Mouse (Mus musculus) ES-E14 (cell line): Measurements from ENCODE around the gene Zfp787. TPM values are rescaled to one million over a fixed set of nuclear protein-coding genes. Genes with fewer than 3 reads are reported as not detected.

Experiments
- DNase-seq: peaks from one replicate; pipeline ENCODE4 v3.0.0-alpha.2; 2013; ENCODE audit warnings: low read depth, low spot score
- H3K27ac ChIP-seq: 2 replicates; pipeline ENCODE4 v1.5.1; 2012; ENCODE audit warnings: low read depth, mild to moderate bottlenecking, low read length, moderate library complexity, mixed read lengths; ENCODE audit not compliant: poor library complexity, insufficient read depth, severe bottlenecking
- H3K36me3 ChIP-seq: 2 replicates; pipeline ENCODE4 v1.6.1; 2012; ENCODE audit warnings: mild to moderate bottlenecking, low read length, moderate library complexity, mixed read lengths; ENCODE audit not compliant: control insufficient read depth, poor library complexity, insufficient read depth, severe bottlenecking
- H3K4me1 ChIP-seq, 2 experiments: fragments of 150-350 bp in 1 of 2; sonication (generic) in 1 of 2; 2 replicates each; pipeline ENCODE4 v1.6.1; 2012; ENCODE audit warnings: low read length in 2 of 2, mild to moderate bottlenecking in 1 of 2, mixed read lengths in 1 of 2; ENCODE audit not compliant: control insufficient read depth in 2 of 2, insufficient read depth in 2 of 2, poor library complexity in 1 of 2
- H3K4me3 ChIP-seq, 2 experiments: fragments of 150-350 bp in 1 of 2; sonication (generic) in 1 of 2; 2 replicates each; pipeline ENCODE4 v1.5.1; 2012; ENCODE audit warnings: low read length in 2 of 2, low read depth in 1 of 2, mild to moderate bottlenecking in 1 of 2, mixed read lengths in 1 of 2; ENCODE audit not compliant: insufficient read depth in 1 of 2, poor library complexity in 1 of 2, severe bottlenecking in 1 of 2
- H3K9ac ChIP-seq: 2 replicates; pipeline ENCODE4 v1.6.1; 2012; ENCODE audit warnings: low read depth, mild to moderate bottlenecking, low read length, mixed read lengths; ENCODE audit not compliant: poor library complexity, insufficient read depth, severe bottlenecking
- H3K9me3 ChIP-seq: fragments of 150-350 bp; sonication (generic); 2 replicates; pipeline ENCODE4 v1.6.1; 2012; ENCODE audit warnings: low read depth, mild to moderate bottlenecking, low read length; ENCODE audit not compliant: control insufficient read depth, insufficient read depth
- CHD2 ChIP-seq: IDR thresholded peaks from 2 replicates; pipeline ENCODE4 v1.6.1; 2014; ENCODE audit warnings: mild to moderate bottlenecking, low read depth, low read length, inconsistent platforms
- HCFC1 ChIP-seq: IDR thresholded peaks from 2 replicates; pipeline ENCODE4 v1.6.1; 2012; ENCODE audit warnings: low read length, inconsistent platforms, borderline replicate concordance; ENCODE audit not compliant: insufficient read depth
- MAFK ChIP-seq: IDR thresholded peaks from 2 replicates; pipeline ENCODE4 v1.6.1; 2014; ENCODE audit warnings: mild to moderate bottlenecking, low read depth, low read length, inconsistent platforms; ENCODE audit not compliant: insufficient read depth
- ZC3H11A ChIP-seq: IDR thresholded peaks from 2 replicates; pipeline ENCODE4 v1.6.1; 2012; ENCODE audit warnings: low read depth, mild to moderate bottlenecking, inconsistent platforms, low read length, borderline replicate concordance
- ZNF384 ChIP-seq: IDR thresholded peaks from 2 replicates; pipeline ENCODE4 v1.6.1; 2012; ENCODE audit warnings: low read depth, low read length, inconsistent platforms
- in situ Hi-C, 2 experiments: fragments of 600-800 bp; cut with MboI; formaldehyde crosslinking; loops; one replicate each; pipeline ENCODE4 v1.15.1; 2025; ENCODE audit warnings: low sequenced_read_pairs in 2 of 2, inconsistent platforms in 1 of 2; ENCODE audit not compliant: unreplicated experiment in 2 of 2
- total RNA-seq: library from RNA; depleted of rRNA; stranded (reverse); fragments of 300-350 nt; gene quantifications from 2 replicates; pipeline ENCODE4 v1.2.3, GENCODE M21; 2012

Zfp787 gene
- total RNA-seq, 1 experiment: 20.9 TPM

DNA sequence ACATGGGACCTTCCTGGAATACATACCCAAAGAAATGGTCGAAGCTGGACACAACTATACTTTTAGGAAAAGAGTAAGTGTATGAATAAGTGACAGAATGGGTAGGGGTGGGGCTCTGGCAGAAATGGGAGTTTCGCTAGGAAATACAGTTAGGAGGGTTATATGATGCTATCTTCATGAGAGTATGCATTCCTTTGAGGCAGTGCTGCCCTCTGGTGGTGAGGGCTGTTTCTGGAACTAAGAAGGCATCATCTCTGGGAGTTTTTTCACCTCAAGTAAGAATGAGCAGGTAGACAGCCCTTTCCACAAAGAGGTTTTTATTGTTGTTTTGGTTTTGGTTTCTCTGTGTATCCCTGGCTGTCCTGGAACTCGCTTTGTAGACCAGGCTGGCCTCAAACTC is 35.6 kb upstream of the Zfp787 start:
- peak; percentile 30; the same call in 1 of the 2 replicates for TF ChIP-seq ZC3H11A
- peak; percentile 67; the same call in 1 of the 2 replicates for TF ChIP-seq ZNF384
- no peak for TF ChIP-seq CHD2
- no peak for TF ChIP-seq HCFC1
- no peak for TF ChIP-seq MAFK
- Histone ChIP-seq H3K27ac (no peak overlapping the region), H3K4me1 (no peaks in the 10 kb centered on the region), H3K4me3 (no peak overlapping the region), H3K9me3 (no peaks in the 10 kb centered on the region), H3K9ac (no peak overlapping the region), H3K36me3 (peaks cover 10% of the 10 kb centered on the region; the same call in 1 of the 2 replicates)
- in situ Hi-C loops: loop anchor here in 1 of 2 experiments (10.0 kb wide), 1 partner anchor 67 kb away; no protein-coding TSS in a partner anchor
- DNase-seq: peak; percentile 72

DNA sequence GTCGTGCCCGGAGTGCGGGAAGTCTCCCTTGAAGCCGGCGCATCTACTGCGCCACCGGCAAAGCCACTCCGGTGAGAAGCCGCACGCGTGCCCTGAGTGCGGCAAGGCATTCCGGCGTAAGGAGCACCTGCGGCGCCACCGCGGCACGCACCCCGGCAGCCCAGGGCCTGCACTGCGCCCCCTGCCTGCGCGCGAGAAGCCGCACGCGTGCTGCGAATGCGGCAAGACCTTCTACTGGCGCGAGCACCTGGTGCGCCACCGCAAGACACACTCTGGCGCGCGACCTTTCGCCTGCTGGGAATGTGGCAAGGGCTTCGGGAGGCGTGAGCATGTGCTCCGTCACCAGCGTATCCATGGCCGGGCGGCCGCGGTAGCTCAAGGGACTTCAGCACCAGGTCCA is 33.7 kb upstream of the Zfp787 start:
- Histone ChIP-seq H3K9me3 (no peaks in the 10 kb centered on the region), H3K4me1 (no peaks in the 10 kb centered on the region), H3K36me3 (peaks cover 17% of the 10 kb centered on the region), H3K27ac (no peak overlapping the region), H3K9ac (peak overlapping the region; percentile 58), H3K4me3 (peak overlapping the region; percentile 57 to 58)
- in situ Hi-C loops: no loop called here
- TF ChIP-seq HCFC1 (peak; percentile 45; the same call in 1 of the 2 replicates), CHD2 (no peak), MAFK (no peak)
- DNase-seq: no peak

DNA sequence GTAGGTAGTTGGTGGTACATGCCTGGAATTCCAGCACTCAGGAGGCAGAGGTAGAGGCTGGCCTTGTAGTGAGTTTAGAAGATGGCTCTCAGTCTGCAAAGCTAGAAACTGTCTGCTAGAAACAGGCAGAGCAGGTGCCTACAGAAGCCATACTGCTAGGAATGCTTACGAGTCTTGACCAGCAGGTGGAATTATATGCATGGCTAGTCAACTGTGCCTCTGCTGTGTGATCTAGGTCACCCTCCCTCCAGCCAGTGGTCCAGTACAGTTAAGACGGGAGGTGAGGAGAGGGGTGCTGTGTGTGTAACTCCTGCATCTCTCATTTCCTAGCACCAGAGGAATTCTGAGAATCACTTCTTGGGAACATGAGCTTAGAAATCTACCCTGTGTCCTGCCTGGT is 31.0 kb upstream of the Zfp787 start:
- no peaks in the 10 kb centered on the region for H3K9me3 ChIP-seq
- no peak overlapping the region for H3K27ac ChIP-seq
- no peak overlapping the region for H3K9ac ChIP-seq
- TF ChIP-seq CHD2 (no peak), HCFC1 (no peak), ZNF384 (no peak), ZC3H11A (no peak), MAFK (no peak)
- in situ Hi-C loops: no loop called here
- DNase-seq: no peak
- H3K36me3 ChIP-seq: peaks cover 31% of the 10 kb centered on the region
- H3K4me3 ChIP-seq: no peak overlapping the region
- no peaks in the 10 kb centered on the region for H3K4me1 ChIP-seq

- H3K36me3 ChIP-seq: peaks cover 31% of the 10 kb centered on the region
- no peak overlapping the region for H3K4me3 ChIP-seq
- no peaks in the 10 kb centered on the region for H3K9me3 ChIP-seq
- no peak overlapping the region for H3K27ac ChIP-seq
- no peak for DNase-seq
- in situ Hi-C loops: no loop called here
- no peaks in the 10 kb centered on the region for H3K4me1 ChIP-seq
- H3K9ac ChIP-seq: no peak overlapping the region
- no peak for TF ChIP-seq MAFK
- TF ChIP-seq ZNF384: no peak
- TF ChIP-seq ZC3H11A: no peak
- TF ChIP-seq HCFC1: no peak
- TF ChIP-seq CHD2: no peak
Measured at GRCm38 (mm10) chr7:6186176-6186575, 30.4 kb upstream of the Zfp787 start.

GRCm38 (mm10) chr7:6185391-6185790 is 29.6 kb upstream of the Zfp787 start:
- no peak overlapping the region for H3K9ac ChIP-seq
- no peak for DNase-seq
- no peak overlapping the region for H3K4me3 ChIP-seq
- peaks cover 28% of the 10 kb centered on the region for H3K36me3 ChIP-seq
- no peaks in the 10 kb centered on the region for H3K9me3 ChIP-seq
- H3K27ac ChIP-seq: no peak overlapping the region
- in situ Hi-C loops: no loop called here
- H3K4me1 ChIP-seq: no peaks in the 10 kb centered on the region
- TF ChIP-seq MAFK: no peak
- no peak for TF ChIP-seq ZNF384
- no peak for TF ChIP-seq ZC3H11A
- TF ChIP-seq HCFC1: no peak
- no peak for TF ChIP-seq CHD2
